Mouse (Mus musculus) neural tube, postnatal 0 days (tissue): ENCODE data around the gene Lrrc8c. TPM values are rescaled to one million over a fixed set of nuclear protein-coding genes. Genes with fewer than 3 reads are reported as not detected.

Experiments used
- polyA plus RNA-seq: library from polyadenylated mRNA; unstranded; fragments of >200 nt; fragmentation: Nextera tagmentation; extraction: Ambion mirVana; gene quantifications from 2 replicates; pipeline ENCODE4 v1.2.1, GENCODE M21; 2015

Gene Lrrc8c
- polyA plus RNA-seq = 11.2 and 12.1 TPM in 2 replicates

DNA sequence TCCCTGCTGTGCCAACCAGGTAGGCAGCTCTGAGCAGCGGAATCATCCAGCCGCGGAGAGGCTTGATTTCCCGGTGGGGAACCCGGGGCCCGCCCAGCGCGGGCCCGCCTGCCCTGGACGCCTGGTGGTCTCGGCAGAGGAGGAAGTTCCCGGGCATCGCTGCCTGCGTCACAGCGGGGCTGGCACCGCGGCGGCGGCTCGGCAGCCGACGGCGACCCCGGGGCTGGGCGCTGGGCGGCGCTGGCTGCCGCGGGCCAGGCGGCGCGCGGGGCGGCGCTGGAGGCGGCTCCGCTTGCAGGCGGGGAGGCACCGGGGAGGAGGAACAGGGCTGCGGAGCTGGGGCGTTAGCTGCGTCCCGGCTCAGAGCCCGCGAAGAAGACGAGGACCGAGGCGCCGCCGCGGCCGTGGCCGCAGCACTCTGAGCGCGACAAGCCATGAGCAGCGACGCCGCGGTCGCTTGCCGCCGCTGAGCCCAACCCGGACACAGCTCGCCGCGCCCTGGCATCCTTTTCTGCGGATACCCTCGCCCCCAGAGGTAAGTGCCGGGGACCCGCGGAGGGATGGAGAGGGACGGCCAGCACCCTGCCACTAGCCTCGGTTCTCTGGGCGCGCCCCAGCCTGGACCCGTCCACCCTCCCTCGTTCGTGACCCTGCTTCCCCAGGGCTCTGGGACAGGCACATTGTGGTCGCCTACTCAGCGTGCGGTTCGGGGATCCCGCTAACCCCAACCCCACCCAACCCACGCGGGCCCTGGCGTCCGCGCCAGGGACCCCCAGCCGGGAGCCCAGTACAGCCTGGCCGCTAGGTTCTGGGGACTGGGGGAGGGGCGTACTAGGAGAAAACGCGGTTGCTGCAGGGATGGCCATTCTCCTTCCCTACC lies at the start of gene Lrrc8c:
Lrrc8c (plus strand) TSS at position 293 of the 880 bp plus-strand sequence.

Other genes starting within 250 kb of the Lrrc8c start
- gene Gm43302, start 225.7 kb upstream of the Lrrc8c start, polyA plus RNA-seq = 0.39 and 0.44 TPM in 2 replicates
- 1.8 and 2.0 TPM in 2 replicates for gene Gbp6, start 225.7 kb upstream of the Lrrc8c start, polyA plus RNA-seq
- gene Lrrc8b, start 103.6 kb upstream of the Lrrc8c start, polyA plus RNA-seq = 14.2 and 16.1 TPM in 2 replicates
- 24.8 and 26.2 TPM in 2 replicates for gene Lrrc8d, start 180.6 kb downstream of the Lrrc8c start, polyA plus RNA-seq